ENCODE assay signal across 8 mouse cellular contexts in the genomic region with DNA sequence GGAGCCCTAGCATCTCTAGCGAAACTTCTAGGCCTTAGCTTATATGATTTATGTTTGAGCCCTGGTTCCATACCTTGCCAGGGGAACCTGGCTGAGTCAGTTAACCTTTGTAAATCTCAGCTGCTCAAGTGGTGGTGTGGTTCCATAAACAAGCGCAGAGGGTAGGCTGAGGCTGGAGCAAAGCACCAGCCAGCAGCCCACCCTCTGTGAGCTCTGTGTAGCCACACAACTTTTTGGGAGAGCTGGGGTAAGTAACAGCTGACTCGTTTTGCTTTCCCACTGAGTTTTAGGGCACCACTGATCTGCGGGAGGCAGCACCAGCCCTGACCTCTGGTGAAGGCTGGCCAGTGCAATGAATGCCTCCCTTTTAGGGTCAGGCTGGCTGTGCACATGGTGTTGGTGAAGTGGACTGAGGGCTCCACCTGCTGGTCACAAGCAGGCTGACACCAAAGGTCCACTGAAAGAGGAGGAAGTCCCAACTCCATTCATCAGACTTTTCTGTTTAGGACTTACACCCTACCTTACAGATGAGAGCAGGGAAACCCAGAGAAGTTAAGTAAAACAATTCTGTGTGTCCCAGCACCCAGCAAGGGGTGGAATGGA. TPM values are rescaled to one million over a fixed set of nuclear protein-coding genes. Genes with fewer than 3 reads are reported as not detected.
DNase-seq lines count a peak whose midpoint lies in the region; ATAC-seq and TF ChIP-seq lines count a peak whose summit lies in the region.

No protein-coding gene starts in this region.

- H3K27ac ChIP-seq in heart, embryonic 10.5 days, result 0 out of 2 replicates have a peak overlapping the region, but pooled peaks have one; percentile 26
- no peak overlapping the region for H3K27ac ChIP-seq in kidney, embryonic 16.5 days (ENCODE audit: low read length)
- H3K27ac ChIP-seq in liver, adult 2 months (replicated peaks; ENCODE audit: insufficient read depth, low read depth, low read length), result no peak overlapping the region

- H3K9ac ChIP-seq in kidney, embryonic 16.5 days (replicated peaks; ENCODE audit: low read length), result no peak overlapping the region
- H3K9ac ChIP-seq in liver, adult 2 months (ENCODE audit: low read depth, low read length), result no peak overlapping the region

- no peak overlapping the region for H3K4me2 ChIP-seq in kidney, embryonic 16.5 days (replicated peaks; ENCODE audit: low read depth, low read length)

- peak; percentile 93 for TF ChIP-seq CTCF in liver, adult 2 months (IDR thresholded peaks at IDR 0.05; ENCODE audit: low read depth, low read length)

- peak; percentile 85 for ATAC-seq in kidney, embryonic 16.5 days (ENCODE audit: low FRiP score, low TSS enrichment)

- peaks cover 48% of the 10 kb centered on the region for H3K4me1 ChIP-seq in heart, embryonic 10.5 days
- H3K4me1 ChIP-seq in kidney, embryonic 16.5 days (ENCODE audit: insufficient read depth, low read length), result no peaks in the 10 kb centered on the region
- H3K4me1 ChIP-seq in liver, adult 2 months (ENCODE audit: control insufficient read depth, insufficient read depth, low read length), result no peaks in the 10 kb centered on the region

- H3K4me3 ChIP-seq in heart, embryonic 10.5 days, result no peak overlapping the region
- H3K4me3 ChIP-seq in kidney, embryonic 16.5 days (ENCODE audit: low read length), result no peak overlapping the region
- H3K4me3 ChIP-seq in liver, adult 2 months (ENCODE audit: insufficient read depth, low read depth, low read length), result no peak overlapping the region

- no peaks in the 10 kb centered on the region for H3K9me3 ChIP-seq in heart, embryonic 10.5 days
- no peaks in the 10 kb centered on the region for H3K9me3 ChIP-seq in kidney, embryonic 16.5 days (ENCODE audit: low read length)

- H3K36me3 ChIP-seq in heart, embryonic 10.5 days, result peaks cover 18% of the 10 kb centered on the region
- H3K36me3 ChIP-seq in kidney, embryonic 16.5 days (ENCODE audit: insufficient read depth, low read length), result peaks cover 11% of the 10 kb centered on the region; the same call in 1 of the 2 replicates
- peaks cover 3% of the 10 kb centered on the region; the same call in 1 of the 2 replicates for H3K36me3 ChIP-seq in liver, adult 2 months (ENCODE audit: control insufficient read depth, insufficient read depth, low read length)
- H3K36me3 ChIP-seq in splenic B cell, adult 2 months (ENCODE audit: control insufficient read depth, insufficient read depth, low read length, poor library complexity, severe bottlenecking), result no peaks in the 10 kb centered on the region; the same call in 1 of the 2 replicates

- no peaks in the 10 kb centered on the region for H3K79me2 ChIP-seq in liver, adult 2 months (ENCODE audit: control insufficient read depth, insufficient read depth, low read length)

- H3K27me3 ChIP-seq in heart, embryonic 10.5 days (ENCODE audit: insufficient read depth, poor library complexity, severe bottlenecking), result no peaks in the 10 kb centered on the region
- no peaks in the 10 kb centered on the region for H3K27me3 ChIP-seq in kidney, embryonic 16.5 days (ENCODE audit: insufficient read depth, low read length)
- no peaks in the 10 kb centered on the region for H3K27me3 ChIP-seq in liver, adult 2 months (ENCODE audit: control insufficient read depth, insufficient read depth, low read length)
- H3K27me3 ChIP-seq in splenic B cell, adult 2 months (ENCODE audit: control insufficient read depth, insufficient read depth, low read length, poor library complexity, severe bottlenecking), result no peaks in the 10 kb centered on the region

- 46% methylated on average over 4 of the region's 4 CpGs for WGBS in heart, embryonic 10.5 days
- 45% methylated on average over 4 of the region's 4 CpGs for WGBS in kidney, embryonic 16.5 days
- 55% methylated on average over 4 of the region's 4 CpGs for WGBS in liver, adult 2 months

- DNase-seq in 416B (ENCODE audit: low read depth), result peak; percentile 83
- peak; percentile 82 for DNase-seq in adrenal gland, adult 2 months
- DNase-seq in embryo, embryonic 11.5 days (ENCODE audit: low read depth, low spot score), result peak; percentile 77
- peak; percentile 89 for DNase-seq in heart, embryonic 10.5 days (ENCODE audit: low spot score)
- DNase-seq in liver, adult 2 months (ENCODE audit: extremely low read depth, low read depth, low spot score), result peak; percentile 24
- DNase-seq in natural killer cell, adult 2 months (ENCODE audit: low spot score in 2 of 2), result peak; percentile 7 to 49
- peak; percentile 79 for DNase-seq in splenic B cell, adult 2 months (ENCODE audit: low read depth, low spot score)

- TF ChIP-seq POLR2A in liver, adult 2 months (IDR thresholded peaks at IDR 0.05; ENCODE audit: extremely low read depth, insufficient read depth, low read length), result no peak

RNA-seq across cellular contexts. Expression of a gene that starts 26.7 kb away (rescaled TPM):
- total RNA-seq in adrenal gland, adult 2 months (2021), result under 1 TPM; 0.32 to 0.73 TPM
- 0.47 and 0.86 TPM in 2 replicates for polyA plus RNA-seq in adrenal gland, adult 2 months (2012; rRNA removed)
- 15.2 and 18.5 TPM in 2 replicates for polyA plus RNA-seq in heart, embryonic 10.5 days (2016; fragmentation: Nextera tagmentation; extraction: Ambion mirVana)
- 4.5 and 4.6 TPM in 2 replicates for polyA plus RNA-seq in kidney, embryonic 16.5 days (2015; fragmentation: Nextera tagmentation; extraction: Ambion mirVana)
- total RNA-seq in liver, adult 2 months (2014; rRNA removed), result not detected in 2 replicates
- 0.04 and 0.10 TPM in 2 replicates for polyA plus RNA-seq in liver, adult 2 months (2012; rRNA removed)

Comparison
In these comparisons a context has a peak if more than half of its experiments do, and no peak if none do; other contexts are left out.
1. DNase-seq: peak in every context shown above with its lines; median percentile 89 in heart, embryonic 10.5 days; 83 in 416B; 82 in adrenal gland, adult 2 months; 79 in splenic B cell, adult 2 months; 77 in embryo, embryonic 11.5 days; 28 in natural killer cell, adult 2 months; 24 in liver, adult 2 months.